Mouse (Mus musculus): ENCODE results near the gene Col24a1.

GRCm38 (mm10) chr3:145268066-145268465 is 24.2 kb upstream of the Col24a1 start:
- TF ChIP-seq CTCF (IDR thresholded peaks at IDR 0.05; ENCODE audit: control insufficient read depth, insufficient read depth, low read length) (no peak), POLR2A (IDR thresholded peaks at IDR 0.05; ENCODE audit: borderline replicate concordance, control insufficient read depth, low read depth, low read length) (no peak)

Data from bone marrow, adult 2 months (tissue).